Mouse (Mus musculus) right cerebral cortex, adult 18-20 months (tissue): Measurements from ENCODE around the gene B3gnt3.
"Not testable (repeated sequence)": the region's sequence is repeated elsewhere in the genome, so short reads cannot be mapped to it uniquely, and the experiment has no call there.

Experiments
- DNase-seq: peaks from one replicate; pipeline ENCODE4 v3.0.0; 2022; ENCODE audit warnings: mixed read lengths

B3gnt3 gene

DNA sequence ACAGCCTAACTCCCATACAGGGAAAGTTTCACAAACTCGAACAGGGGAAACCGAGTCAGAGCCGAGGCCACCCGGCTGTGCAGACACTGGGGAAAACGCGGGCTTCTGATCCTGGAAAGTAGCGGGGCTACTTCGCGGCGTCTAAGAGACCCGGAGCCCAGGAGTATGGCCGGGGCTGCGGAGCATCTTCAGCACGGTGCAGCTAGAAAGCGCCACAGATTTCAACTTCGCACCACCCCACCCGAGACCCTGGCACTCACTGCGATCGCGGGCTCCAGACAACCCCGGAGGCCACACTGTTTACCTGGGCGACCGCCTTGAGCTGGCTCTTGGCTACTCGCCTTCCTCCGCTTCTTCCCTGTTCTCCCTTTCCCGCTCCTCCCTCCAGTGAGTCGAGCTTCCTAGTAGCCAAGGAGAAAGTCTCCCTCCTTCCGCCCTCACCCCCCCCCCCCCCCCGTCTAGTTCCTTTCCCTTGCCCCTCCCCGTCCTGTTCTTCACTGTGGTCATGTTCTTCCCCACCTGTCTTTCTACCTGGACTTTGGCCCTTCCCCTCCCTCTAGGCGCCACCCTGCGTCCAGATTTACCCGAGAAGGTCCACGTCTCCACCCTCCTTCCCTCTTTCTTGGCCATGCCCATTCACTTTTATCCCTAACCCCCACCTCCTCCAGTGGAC is at the start of gene B3gnt3:
TSS of gene B3gnt3 (minus strand) at position 376 of the 673 bp plus-strand sequence.
- no peak for DNase-seq

DNA sequence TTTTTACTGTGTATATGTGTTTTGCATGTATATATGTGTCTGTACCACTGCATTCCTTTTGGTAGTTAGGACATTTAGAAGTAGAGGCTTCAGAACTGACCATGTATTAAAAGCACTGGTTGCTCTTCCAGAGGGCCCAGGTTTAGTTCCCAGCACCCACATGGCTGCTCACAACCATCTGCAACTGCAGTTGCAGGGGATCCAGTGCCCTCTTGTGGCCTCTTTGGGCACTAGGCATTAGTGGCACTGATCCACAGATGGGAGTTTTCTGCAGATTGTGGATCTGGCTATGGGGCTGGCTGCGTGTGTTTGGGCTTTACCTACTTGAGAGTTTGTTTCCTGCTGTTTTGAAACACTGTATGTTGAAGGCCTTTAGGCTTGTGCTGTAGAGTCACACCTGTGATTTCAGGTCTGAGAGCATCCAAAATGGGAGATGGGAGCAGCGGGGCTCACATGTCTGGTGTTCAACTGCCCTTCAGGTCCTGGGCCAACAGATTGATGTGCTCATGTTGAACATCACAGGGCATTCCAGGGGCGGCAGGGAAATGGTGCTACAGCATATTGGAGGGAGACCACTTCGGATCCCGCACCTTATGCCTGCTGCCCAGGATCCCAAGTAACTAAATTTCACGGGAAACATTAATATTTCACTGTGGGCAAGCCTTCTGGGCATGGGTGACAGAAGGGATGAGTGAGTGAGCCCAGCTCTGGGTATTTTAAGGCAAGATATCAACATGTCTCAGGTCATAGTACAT is 47.9 kb upstream of the B3gnt3 start:
- DNase-seq = not testable (repeated sequence)

DNA sequence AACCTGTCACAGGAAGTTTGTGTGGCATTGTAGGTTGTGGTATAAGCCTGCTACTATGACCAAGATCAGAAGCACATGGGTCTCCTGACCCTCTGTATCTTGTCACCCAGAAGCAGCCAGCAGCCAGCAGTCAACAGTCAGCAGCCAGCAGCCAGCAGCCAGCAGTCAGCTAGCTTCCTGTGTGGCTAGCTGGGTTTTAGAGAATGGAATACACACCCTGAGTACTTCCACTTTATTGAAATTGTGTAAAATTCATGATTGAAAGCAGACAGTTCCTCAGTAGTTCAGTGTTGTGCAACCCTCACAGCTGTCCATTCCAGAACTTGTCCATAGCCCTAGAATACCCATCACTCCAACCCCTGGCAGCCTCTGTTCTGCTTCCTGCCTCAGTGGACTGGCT is 45.5 kb upstream of the B3gnt3 start:
- DNase-seq = not testable (repeated sequence)

- DNase-seq = no peak
These were observed 43.7 kb upstream of the B3gnt3 start for GRCm38 (mm10) chr8:71745322-71745721.

GRCm38 (mm10) chr8:71742783-71743182 is 41.2 kb upstream of the B3gnt3 start:
- no peak for DNase-seq

GRCm38 (mm10) chr8:71741687-71742114 is 40.1 kb upstream of the B3gnt3 start:
- DNase-seq = no peak

- DNase-seq = no peak
These were observed 39.6 kb upstream of the B3gnt3 start for GRCm38 (mm10) chr8:71741226-71741625.

- DNase-seq = not testable (repeated sequence)
These were observed 36.7 kb upstream of the B3gnt3 start for GRCm38 (mm10) chr8:71738316-71738715.

- peak; percentile 81 for DNase-seq
These were observed 30.2 kb upstream of the B3gnt3 start for GRCm38 (mm10) chr8:71731652-71732230.

- DNase-seq = peak; percentile 66
These were observed 27.4 kb upstream of the B3gnt3 start for GRCm38 (mm10) chr8:71728826-71729620.

- no peak for DNase-seq
These were observed 26.7 kb upstream of the B3gnt3 start for GRCm38 (mm10) chr8:71728240-71728785.

DNA sequence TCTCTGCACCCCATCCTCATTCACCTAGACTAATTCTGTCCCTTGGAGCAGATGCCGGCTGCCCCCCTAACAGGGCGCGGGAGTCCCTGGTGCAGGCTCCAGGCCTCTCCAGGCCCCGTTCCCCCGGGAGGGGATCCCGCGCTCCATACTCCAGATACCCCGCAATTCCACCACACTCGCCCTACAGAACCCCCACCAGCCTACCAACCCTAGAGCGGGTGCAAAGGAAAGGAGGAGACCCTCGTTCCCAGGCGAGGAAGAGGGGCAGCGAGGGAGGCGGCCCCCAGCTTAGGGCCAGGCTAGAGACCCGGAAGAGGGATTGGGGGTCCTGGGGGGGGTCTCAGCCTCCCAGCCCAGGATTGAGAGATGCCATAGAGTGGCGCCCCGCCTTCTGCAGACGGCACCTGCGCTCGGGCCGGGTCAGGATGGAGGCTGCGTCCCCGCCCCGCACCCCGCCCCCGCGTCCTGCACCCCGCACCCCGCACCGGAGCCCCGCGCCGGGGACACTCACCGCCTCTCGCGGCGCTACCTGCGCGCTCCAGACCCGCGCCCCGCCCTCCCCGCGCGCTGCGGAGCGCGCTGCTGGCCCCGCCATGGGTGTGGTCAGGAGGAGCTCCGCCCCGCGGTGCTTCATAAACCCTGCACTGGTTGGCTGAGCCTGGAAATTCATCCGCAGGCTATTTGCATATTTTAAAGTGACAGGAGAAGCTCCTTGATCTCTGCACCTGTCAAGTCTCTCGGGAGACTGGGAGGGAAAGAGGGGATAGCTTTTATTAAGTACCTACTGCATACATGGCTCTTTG is 23.7 kb upstream of the B3gnt3 start, which contains the start of gene Fcho1:
TSS of gene Fcho1 (minus strand) at position 595 of the 803 bp plus-strand sequence.
- peak; percentile 88 for DNase-seq

- DNase-seq = no peak
These were observed 22.8 kb upstream of the B3gnt3 start for GRCm38 (mm10) chr8:71724389-71724788.

DNA sequence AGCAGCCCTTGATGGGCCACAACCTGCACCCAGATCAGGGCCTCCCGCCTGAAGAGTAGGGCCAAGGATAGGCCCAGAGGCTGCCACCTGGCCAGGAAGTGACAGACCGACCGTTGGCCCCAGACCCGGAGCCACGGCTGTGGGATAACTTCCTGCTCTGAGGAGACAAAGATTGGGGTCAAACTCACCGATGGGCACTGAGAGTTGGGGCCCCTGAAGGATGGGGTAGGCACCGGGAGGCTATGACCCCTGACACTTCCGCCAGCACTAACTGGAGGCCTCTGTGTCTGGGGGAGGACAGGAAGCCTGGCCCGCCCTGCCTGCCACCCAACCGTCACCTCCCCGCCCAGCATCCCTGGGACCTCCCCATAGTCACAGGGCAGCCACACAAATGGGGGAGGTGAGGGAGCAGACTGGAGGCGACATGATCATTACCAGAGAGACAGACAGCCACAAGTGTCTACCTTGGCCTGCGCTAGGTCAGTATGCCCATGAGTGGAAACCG is 21.5 kb upstream of the B3gnt3 start:
- DNase-seq = no peak

GRCm38 (mm10) chr8:71719928-71720457 is 18.4 kb upstream of the B3gnt3 start:
- DNase-seq = peak; percentile 75

DNA sequence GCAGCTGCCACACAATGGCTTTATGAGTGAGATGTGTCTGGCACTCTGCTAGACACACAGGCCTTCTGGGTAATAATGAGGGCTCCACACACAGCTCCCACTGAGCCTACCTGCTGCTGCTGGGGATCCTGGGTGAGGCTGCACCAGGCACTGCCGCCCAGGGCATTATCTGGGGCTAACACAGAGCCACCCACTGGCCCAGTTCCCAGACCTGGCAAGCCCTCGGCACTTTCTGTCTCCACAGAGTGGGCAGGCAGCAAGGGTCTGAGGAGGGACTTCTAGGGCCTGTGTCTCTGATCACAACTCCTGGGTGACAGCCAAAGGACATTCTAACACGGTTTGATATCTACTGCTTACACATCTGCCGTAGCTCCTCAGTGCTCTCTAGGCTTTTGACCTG is 17.6 kb upstream of the B3gnt3 start:
- peak; percentile 67 for DNase-seq

DNA sequence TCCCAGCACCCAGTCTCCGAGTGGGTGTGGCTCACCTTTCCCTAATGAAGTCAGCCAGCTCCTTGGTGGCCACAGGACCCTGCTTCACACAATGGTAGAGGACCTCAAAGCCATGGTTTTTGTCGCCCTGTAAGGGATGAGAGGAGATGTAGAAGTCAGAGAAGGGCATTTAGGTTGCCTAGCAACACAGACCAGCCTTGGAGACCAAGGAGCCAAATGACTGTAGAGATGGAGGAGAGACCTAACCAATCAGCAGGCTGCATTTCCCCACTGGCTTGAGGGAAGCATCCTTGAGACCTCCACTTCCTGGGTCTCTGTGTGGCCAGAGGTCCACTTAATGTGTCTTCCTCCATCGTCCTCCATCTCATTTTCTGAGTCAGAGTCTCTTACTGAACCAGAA is 16.7 kb upstream of the B3gnt3 start:
- no peak for DNase-seq

DNA sequence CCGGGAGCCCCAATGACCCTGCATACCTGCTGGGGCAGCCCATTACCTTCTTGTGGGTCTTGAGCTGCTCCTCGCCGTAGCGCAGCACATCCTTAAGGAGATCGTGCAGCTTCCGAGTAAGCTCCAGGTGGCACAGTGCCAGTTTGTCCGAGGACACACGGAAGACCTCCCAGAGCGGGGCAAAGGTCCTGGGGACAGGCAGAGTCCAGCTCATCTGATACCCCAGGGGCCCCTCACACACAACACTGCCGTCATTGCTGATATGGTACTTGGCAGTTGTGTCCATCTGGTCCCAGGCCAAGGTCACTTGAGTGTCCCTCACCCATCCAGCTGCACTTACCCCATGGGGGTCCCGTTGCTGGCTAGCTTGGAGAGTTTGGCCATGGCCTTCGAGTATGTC is 15.5 kb upstream of the B3gnt3 start:
- DNase-seq = no peak

DNA sequence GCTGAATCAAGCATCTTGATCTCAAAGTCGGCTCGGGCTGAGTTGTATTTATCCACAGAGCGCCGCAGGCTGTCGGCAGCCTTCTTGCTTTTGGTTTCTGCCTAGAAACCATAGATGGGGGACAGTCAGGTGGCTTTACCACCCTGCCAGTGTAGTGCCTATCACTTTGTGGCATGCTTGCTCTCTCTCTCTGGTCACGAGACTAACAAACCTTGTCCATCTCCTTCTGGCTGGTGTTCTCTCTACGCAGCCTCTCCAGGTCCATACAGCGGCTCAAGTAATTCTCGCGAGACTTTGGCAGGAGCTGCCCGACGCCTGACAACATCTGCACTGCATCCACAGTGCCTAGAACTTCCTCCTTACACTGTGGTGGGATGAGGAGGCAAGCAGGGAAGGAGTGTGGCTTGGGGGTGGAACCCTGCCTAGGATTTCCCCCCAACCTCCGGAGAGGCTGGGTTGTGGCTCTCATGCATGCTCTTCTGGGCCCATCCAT is 15.0 kb upstream of the B3gnt3 start:
- DNase-seq = no peak

GRCm38 (mm10) chr8:71715531-71715930 is 13.9 kb upstream of the B3gnt3 start:
- DNase-seq = peak; percentile 71

- DNase-seq = no peak
These were observed 10.0 kb upstream of the B3gnt3 start for GRCm38 (mm10) chr8:71711574-71711973.
